Mouse (Mus musculus): ENCODE results near the gene Ppp1r2. TPM values are rescaled to one million over a fixed set of nuclear protein-coding genes. Genes with fewer than 3 reads are reported as not detected.

Ppp1r2 gene
- polyA plus RNA-seq, 1 experiment = 47.6 TPM

DNA sequence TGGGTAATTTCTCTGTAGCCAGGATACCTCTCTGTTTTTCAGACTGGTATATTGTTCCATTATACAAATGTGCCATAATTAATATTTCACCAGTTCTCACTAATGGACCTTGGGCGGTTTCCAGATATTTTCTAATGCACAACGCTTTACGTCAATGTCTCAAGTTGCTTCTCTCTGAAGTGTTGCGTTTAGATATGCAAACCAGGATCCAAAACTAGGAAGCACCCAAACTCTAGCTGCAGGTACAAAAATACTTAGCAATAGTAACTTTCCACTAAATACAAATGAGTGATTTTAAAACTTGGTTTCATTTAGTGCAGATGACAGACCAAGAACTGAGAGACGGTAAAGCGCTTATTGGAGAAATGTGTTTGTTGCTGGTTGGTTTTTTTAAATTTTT, 993 bp downstream of the Ppp1r2 start:
- H3K4me3 ChIP-seq (ENCODE audit: insufficient read depth, low read depth, low read length) = peak overlapping the region; percentile 76
- H3K4me1 ChIP-seq (ENCODE audit: control insufficient read depth, insufficient read depth, insufficient read length, low read length) = peaks cover 8% of the 10 kb centered on the region
- peak overlapping the region; percentile 86 for H3K27ac ChIP-seq (replicated peaks; ENCODE audit: low read depth, low read length)

DNA sequence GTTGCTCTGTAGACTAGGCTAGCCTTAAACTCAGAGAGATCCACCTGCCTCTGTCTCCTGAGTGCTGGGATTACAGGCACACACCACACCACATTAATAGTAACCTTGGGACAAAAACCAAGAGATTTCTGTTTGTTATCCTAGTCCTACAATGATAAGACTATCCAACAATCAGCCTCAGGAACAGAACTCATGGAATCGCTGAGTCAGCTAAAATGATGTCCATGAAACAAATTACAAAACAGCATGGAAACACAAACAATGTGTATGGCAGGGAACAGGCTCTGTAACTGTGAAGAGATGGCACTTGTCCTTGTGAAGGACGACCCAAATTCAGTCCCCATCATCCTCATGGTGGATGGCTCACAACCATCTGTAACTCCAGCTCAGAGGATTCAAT, 8.4 kb downstream of the Ppp1r2 start:
- Histone ChIP-seq H3K27ac (replicated peaks; ENCODE audit: low read depth, low read length) (no peak overlapping the region), H3K4me1 (ENCODE audit: control insufficient read depth, insufficient read depth, insufficient read length, low read length) (peaks cover 2% of the 10 kb centered on the region), H3K4me3 (ENCODE audit: insufficient read depth, low read depth, low read length) (no peak overlapping the region)

DNA sequence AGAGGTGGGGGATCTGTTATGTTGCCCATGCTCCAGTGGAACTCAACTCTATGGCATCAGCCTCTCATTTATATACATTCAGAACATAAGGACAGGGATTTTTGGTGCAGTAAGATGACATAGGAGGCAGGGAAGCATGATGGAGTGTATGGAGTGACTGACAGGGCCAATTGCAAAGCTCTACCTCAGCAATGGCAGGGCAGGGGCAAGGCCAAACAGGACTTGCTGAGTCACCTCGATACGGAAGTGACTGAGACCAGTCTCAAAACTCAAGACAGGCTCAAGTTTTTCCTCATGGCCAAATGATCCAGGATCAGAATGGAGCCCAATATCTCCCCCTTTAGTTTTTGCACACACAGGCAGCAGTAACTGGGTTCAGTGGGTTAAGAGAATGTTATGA, 18.9 kb downstream of the Ppp1r2 start:
- no peak overlapping the region for H3K4me3 ChIP-seq (ENCODE audit: insufficient read depth, low read depth, low read length)
- no peaks in the 10 kb centered on the region for H3K4me1 ChIP-seq (ENCODE audit: control insufficient read depth, insufficient read depth, insufficient read length, low read length)
- no peak overlapping the region for H3K27ac ChIP-seq (replicated peaks; ENCODE audit: low read depth, low read length)

DNA sequence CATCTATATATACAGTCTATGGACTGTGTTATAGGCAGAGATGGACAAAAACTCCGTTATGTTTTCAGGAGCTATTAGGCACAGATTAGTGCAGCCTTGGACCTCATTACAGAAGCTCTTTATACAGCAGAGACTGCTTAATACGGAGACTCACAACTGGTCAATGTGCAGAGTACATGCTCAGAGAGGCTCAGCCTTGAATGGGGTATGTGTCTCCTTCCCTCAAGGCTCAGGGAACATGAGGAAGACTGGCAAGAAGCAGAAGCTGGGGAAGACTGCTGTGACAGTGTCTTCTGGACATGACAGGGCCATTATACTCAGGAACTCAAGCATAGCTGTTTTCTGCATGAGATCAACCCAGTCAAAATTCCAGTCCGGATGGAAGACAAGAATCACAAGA, 19.4 kb downstream of the Ppp1r2 start:
- H3K27ac ChIP-seq (replicated peaks; ENCODE audit: low read depth, low read length) = no peak overlapping the region
- no peak overlapping the region for H3K4me3 ChIP-seq (ENCODE audit: insufficient read depth, low read depth, low read length)
- H3K4me1 ChIP-seq (ENCODE audit: control insufficient read depth, insufficient read depth, insufficient read length, low read length) = no peaks in the 10 kb centered on the region

DNA sequence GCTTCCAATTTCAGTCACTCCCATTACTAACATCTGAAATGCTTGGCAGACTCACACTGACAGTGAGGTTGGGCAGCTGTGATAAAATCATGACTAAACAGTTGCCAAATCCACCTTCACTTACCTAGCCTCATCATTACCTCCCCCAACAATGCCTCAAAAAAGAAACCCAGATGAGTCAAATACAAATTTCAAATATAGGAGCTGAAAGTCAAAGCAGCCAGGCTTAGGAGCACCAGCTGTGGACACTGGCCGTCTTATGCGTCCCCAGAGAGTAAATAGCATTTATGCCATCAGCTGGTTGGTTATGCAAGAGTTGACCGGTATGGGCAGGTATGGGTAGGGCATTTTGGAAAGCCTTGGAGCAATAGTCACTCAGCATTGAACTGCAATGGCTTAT, 25.7 kb downstream of the Ppp1r2 start:
- Histone ChIP-seq H3K4me3 (ENCODE audit: insufficient read depth, low read depth, low read length) (no peak overlapping the region), H3K27ac (replicated peaks; ENCODE audit: low read depth, low read length) (no peak overlapping the region), H3K4me1 (ENCODE audit: control insufficient read depth, insufficient read depth, insufficient read length, low read length) (no peaks in the 10 kb centered on the region)

DNA sequence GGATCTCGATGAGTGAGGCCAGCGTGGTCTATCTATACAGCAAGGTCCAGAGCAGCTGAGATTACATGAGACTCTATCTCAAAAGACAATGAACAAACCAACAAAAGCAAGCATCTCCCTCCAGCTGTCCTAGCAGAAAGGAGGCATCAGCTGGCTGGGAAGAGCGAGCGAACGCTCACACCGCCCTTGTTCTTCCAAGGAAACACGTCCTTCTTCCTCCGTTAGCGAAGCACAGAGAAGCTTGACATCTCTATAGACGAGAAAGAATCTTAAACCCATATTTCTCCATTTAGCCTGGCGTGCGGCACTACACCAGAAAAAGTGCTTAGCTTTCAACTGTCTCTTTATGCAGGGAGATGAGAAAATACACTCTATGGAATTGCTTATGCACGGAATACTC, 26.4 kb downstream of the Ppp1r2 start:
- Histone ChIP-seq H3K4me1 (ENCODE audit: control insufficient read depth, insufficient read depth, insufficient read length, low read length) (no peaks in the 10 kb centered on the region), H3K27ac (replicated peaks; ENCODE audit: low read depth, low read length) (no peak overlapping the region), H3K4me3 (ENCODE audit: insufficient read depth, low read depth, low read length) (no peak overlapping the region)

DNA sequence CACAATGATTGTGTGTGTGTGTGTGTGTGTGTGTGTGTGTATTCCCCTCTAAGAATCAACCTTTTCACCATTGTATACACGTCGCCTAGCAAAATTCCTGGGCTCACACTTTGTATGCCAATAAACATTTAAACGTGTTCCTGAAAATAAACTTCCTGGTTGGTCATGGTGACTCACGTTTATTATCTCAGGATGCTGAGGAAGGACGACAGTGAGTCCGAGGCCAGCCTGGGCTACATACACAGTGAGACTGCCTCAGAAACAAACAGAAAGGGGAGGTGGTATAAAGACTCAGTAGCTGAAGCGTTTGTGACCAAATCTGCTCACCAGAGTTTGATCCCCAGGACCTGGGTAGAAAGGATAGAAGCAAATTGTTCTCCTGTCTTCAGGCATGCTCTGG, 27.6 kb downstream of the Ppp1r2 start:
- Histone ChIP-seq H3K4me1 (ENCODE audit: control insufficient read depth, insufficient read depth, insufficient read length, low read length) (no peaks in the 10 kb centered on the region), H3K27ac (replicated peaks; ENCODE audit: low read depth, low read length) (no peak overlapping the region), H3K4me3 (ENCODE audit: insufficient read depth, low read depth, low read length) (no peak overlapping the region)

DNA sequence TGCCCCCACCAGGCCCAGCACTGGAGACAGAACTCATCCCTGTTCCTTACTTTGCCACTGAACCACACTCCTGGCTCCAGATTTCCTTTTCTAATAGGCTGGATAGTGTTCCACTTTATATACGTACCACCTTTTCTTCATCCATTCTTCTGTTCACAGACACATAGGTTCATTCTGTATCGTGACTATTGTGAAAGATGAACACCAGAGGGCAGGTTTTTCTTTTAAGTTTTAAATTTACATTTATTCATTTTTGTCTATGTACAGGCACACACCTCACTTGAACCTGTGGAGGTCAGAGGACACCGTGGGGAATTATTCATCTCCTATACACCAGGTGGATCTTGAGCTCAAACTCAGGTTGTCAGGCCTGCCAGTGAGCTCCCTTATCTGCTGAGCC, 31.0 kb downstream of the Ppp1r2 start:
- H3K4me1 ChIP-seq (ENCODE audit: control insufficient read depth, insufficient read depth, insufficient read length, low read length) = no peaks in the 10 kb centered on the region
- H3K4me3 ChIP-seq (ENCODE audit: insufficient read depth, low read depth, low read length) = no peak overlapping the region
- no peak overlapping the region for H3K27ac ChIP-seq (replicated peaks; ENCODE audit: low read depth, low read length)

DNA sequence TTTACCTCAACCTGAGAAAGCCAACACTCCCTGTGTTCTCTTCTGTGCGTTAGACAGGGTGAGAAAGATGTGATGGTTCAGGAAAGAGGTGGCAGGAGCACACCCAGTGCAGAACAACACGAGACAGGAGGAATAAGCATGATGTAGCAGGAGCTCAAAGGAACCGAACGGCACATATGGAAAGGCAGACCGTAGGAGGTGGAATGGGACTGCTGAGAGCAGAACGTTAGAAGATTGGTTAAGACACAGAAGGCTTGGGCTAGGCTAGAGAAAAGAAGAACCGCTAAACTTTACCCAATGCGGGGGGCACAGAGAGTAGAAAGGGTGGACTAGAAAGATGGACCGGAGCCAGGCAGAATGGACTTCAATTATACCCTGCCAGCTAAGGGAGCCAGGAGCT, 33.6 kb downstream of the Ppp1r2 start:
- no peak overlapping the region for H3K27ac ChIP-seq (replicated peaks; ENCODE audit: low read depth, low read length)

DNA sequence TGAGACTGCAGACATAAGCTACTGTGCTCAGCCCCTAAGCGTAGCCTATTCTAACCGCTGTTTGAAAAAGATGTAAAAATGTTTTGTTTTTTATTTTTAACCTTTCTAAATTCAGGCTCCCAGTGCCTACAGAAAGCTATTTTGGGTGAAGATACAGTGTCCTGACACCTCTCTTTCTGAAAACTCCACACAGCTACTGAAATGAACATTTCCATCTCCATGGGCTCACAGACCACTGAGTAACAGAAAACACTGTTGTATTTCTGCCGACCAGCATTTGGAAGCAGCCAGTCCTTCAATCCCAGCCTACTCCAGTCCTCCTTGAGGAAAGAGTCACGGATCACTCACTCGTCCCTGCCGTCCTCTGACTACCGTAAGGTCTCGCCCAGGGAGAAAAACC, 34.5 kb downstream of the Ppp1r2 start:
- Histone ChIP-seq H3K4me3 (ENCODE audit: insufficient read depth, low read depth, low read length) (no peak overlapping the region), H3K27ac (replicated peaks; ENCODE audit: low read depth, low read length) (no peak overlapping the region), H3K4me1 (ENCODE audit: control insufficient read depth, insufficient read depth, insufficient read length, low read length) (no peaks in the 10 kb centered on the region)

More for the DNA sequence above, 33.6 kb downstream of the Ppp1r2 start:
- Histone ChIP-seq H3K4me1 (ENCODE audit: control insufficient read depth, insufficient read depth, insufficient read length, low read length) (no peaks in the 10 kb centered on the region), H3K4me3 (ENCODE audit: insufficient read depth, low read depth, low read length) (no peak overlapping the region)

DNA sequence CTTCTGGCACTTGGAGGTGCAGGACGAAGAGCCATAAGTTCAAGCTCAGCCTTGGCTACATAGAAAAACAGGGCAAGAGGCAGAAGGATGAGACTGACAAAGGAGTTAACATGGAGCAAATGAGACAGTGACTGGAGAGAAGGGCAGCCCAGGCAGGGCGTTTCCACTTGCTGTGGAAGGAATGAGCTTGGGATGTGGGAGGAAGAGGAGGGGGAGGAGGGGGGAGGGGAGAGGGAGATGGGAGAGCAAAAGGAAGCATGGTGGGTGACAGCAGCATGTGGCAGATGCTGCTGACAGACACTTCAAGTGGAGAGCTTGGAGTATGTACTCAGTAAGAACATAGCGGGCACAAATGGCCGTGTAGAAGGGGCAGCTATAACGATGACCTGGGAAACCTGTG, 36.8 kb downstream of the Ppp1r2 start:
- Histone ChIP-seq H3K4me3 (ENCODE audit: insufficient read depth, low read depth, low read length) (no peak overlapping the region), H3K27ac (replicated peaks; ENCODE audit: low read depth, low read length) (no peak overlapping the region), H3K4me1 (ENCODE audit: control insufficient read depth, insufficient read depth, insufficient read length, low read length) (peaks cover 6% of the 10 kb centered on the region; the same call in 1 of the 2 replicates)

DNA sequence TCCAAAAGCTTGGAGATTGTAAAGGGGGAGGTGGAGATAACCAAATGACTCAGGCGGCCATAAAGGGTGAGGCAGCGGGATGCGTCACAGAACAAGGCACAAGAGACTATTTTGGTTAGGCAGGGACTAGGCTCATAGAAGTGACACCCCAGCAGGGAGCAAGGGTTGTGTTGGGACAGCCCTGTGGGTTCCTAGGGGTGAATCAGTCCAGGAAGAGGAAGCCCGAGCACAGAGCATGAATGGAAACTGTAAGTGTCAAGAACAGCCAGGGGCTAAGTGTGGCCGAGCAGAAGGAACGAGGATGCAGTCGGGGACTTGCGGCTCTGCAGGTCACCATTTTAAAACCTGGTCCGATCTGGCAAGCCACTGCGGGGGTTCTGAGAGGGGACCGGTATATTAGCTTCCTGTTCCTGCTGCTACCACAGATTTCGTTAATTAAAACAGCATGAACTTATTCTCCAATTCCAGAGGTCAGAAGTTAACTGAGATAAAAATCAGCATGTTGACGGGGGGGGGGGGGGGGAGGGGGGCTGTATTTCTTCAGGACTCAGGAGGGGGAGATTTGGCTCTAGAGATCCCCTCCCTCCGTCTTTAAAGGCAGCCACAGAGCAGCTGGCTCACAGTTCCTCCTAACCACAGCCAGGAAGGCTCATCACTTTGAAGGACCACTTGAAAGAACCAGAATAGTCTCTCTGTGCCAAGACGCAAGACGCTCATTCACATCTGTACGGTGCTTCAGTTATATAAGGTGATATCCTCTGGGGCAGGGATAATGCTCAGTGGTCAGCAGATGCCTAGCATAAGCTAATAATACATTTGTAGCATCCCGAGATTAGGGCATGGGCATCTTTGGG, 39.4 kb downstream of the Ppp1r2 start:
- 0 out of 2 replicates have a peak overlapping the region, but pooled peaks have one; percentile 14 for H3K4me3 ChIP-seq (ENCODE audit: insufficient read depth, low read depth, low read length)
- H3K27ac ChIP-seq (replicated peaks; ENCODE audit: low read depth, low read length) = no peak overlapping the region

DNA sequence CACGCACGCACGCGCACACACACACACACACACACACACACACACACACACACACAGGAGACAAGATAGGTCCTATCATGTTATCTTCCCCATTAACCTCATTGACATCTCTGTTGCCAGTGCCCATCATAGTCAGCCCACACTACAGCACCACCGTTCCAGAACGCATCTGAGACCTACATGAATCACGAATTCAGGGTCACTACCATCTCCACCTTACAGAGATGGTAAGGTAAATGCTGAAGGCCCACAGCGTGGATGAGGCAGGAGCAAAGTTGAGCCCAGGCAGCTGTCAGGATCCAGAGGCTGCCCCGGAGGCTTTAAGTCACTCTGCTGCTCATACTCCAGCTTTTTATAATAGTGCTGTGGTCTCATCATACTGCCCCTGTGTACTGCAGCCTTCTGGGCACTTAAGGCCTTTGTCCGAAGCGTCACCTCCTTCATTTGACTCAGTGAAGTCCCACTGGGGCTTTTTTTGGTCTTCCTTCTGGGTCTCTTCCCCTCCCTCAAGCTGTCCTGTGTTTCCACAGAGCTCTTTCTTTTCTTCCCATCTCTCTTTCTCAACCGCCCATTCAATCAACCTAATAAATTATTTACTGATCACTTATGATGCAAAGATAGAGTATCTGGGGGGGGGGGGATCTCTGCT, 40.1 kb downstream of the Ppp1r2 start:
- H3K27ac ChIP-seq (replicated peaks; ENCODE audit: low read depth, low read length) = no peak overlapping the region
- peaks cover 6% of the 10 kb centered on the region; the same call in 1 of the 2 replicates for H3K4me1 ChIP-seq (ENCODE audit: control insufficient read depth, insufficient read depth, insufficient read length, low read length)
- H3K4me3 ChIP-seq (ENCODE audit: insufficient read depth, low read depth, low read length) = no peak overlapping the region

More for the DNA sequence above, 39.4 kb downstream of the Ppp1r2 start:
- H3K4me1 ChIP-seq (ENCODE audit: control insufficient read depth, insufficient read depth, insufficient read length, low read length) = peaks cover 6% of the 10 kb centered on the region; the same call in 1 of the 2 replicates

DNA sequence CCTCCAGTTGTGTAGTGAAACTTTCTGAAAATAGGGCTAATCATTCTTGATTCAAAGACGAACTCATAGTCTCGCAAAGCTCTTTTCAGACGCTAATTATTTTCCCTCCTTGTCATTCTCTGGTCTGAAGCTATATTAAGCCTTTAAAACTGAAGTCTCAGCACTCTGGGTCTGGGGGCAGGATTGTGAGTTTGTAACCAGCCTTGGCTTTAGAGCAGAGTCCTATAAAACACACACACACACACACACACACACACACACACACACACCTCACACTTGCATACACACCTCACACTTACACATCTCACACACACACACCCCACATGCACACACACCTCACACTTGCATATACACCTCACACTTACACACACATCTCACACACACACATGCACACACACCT, 40.7 kb downstream of the Ppp1r2 start:
- Histone ChIP-seq H3K4me1 (ENCODE audit: control insufficient read depth, insufficient read depth, insufficient read length, low read length) (peaks cover 6% of the 10 kb centered on the region; the same call in 1 of the 2 replicates), H3K27ac (replicated peaks; ENCODE audit: low read depth, low read length) (peak overlapping the region; percentile 12; the same call in 1 of the 2 replicates), H3K4me3 (ENCODE audit: insufficient read depth, low read depth, low read length) (peak overlapping the region; percentile 44)

DNA sequence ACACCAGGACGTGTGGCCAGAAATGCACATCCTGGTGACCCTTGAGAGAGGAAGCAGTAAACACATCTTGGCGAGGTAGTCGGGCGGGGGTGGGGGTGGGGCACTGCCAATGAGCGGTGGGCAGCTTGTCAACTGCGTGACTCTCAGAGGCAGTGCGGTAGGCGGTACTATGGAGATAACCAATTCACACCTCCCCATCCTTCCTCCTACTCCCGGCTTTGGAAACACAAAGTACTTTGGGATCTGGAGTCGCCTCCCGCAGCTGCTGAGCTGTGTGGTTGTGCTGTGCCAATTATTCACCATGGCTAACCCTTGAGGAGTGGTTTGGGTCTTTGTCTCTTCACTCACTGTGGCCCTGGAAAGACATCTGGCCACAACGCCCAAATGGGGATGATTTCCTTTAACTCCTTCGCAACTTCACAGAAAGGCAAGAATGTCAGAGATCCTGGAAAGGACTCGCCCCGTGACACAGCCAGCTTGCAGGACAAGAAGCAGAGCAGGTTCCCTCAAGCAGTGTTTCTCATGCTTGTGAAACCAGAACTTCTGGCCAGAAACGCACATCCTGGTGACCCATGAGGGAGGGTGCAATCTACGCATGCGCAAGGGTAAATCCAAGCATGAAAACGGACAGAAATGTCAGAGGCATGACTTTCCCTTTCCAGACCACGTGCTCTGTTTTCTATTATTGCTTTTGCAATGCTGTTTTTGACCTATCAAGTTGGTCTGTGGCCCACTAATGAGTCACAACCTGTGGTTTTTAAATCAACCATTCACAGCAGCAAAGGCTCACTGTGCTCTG, 41.3 kb downstream of the Ppp1r2 start:
- H3K4me1 ChIP-seq (ENCODE audit: control insufficient read depth, insufficient read depth, insufficient read length, low read length) = peaks cover 6% of the 10 kb centered on the region; the same call in 1 of the 2 replicates
- H3K27ac ChIP-seq (replicated peaks; ENCODE audit: low read depth, low read length) = peak overlapping the region; percentile 58
- peak overlapping the region; percentile 44 for H3K4me3 ChIP-seq (ENCODE audit: insufficient read depth, low read depth, low read length)
